Mouse (Mus musculus): ENCODE results near the gene Mgme1.
A peak's percentile ranks its signal among the peaks of the same experiment; 100 is the strongest.

- TF ChIP-seq HCFC1 (IDR thresholded peaks at IDR 0.05; ENCODE audit: low read depth, low read length) (no peak), EP300 (IDR thresholded peaks at IDR 0.05; ENCODE audit: low read length) (no peak), NRF1 (IDR thresholded peaks at IDR 0.05; ENCODE audit: low read depth, low read length) (no peak), CTCF (conservative IDR thresholded peaks at IDR 0.05 in 1 of 2, IDR thresholded peaks at IDR 0.05 in 1 of 2; ENCODE audit: low read depth in 2 of 2, low read length in 2 of 2) (0 out of 4 replicates have a peak, but pooled peaks of 1 of the 2 experiments have one; percentile 1), MXI1 (IDR thresholded peaks at IDR 0.05; ENCODE audit: low read depth, low read length) (no peak), ZC3H11A (IDR thresholded peaks at IDR 0.05; ENCODE audit: low read depth, low read length) (no peak), MEF2A (IDR thresholded peaks at IDR 0.05; ENCODE audit: borderline replicate concordance, low read depth, low read length) (no peak), POLR2A (IDR thresholded peaks at IDR 0.05; ENCODE audit: low read depth, low read length) (no peak; the same call in 1 of the 2 replicates), ETS1 (conservative IDR thresholded peaks at IDR 0.05; ENCODE audit: low read depth, low read length) (no peak), RAD21 (IDR thresholded peaks at IDR 0.05; ENCODE audit: low read depth, low read length) (no peak), MAFK (IDR thresholded peaks at IDR 0.05; ENCODE audit: insufficient replicate concordance, low read length) (no peak)
Observed at GRCm38 (mm10) chr2:144264398-144265119, 5.9 kb upstream of the Mgme1 start.
